Mouse (Mus musculus) fat pad, adult 2 months (tissue): ENCODE data around the gene Styxl1.
A peak's percentile ranks its signal among the peaks of the same experiment; 100 is the strongest.

Experiments used
- DNase-seq: peaks from one replicate; pipeline ENCODE4 v3.0.0-alpha.2; 2011; ENCODE audit warnings: low read depth, low spot score; ENCODE audit errors: extremely low read depth

Styxl1 gene

GRCm38 (mm10) chr5:135726641-135727346, 51.4 kb downstream of the Styxl1 start:
- no peak for DNase-seq

GRCm38 (mm10) chr5:135725991-135726390, 52.2 kb downstream of the Styxl1 start:
- DNase-seq = no peak

- no peak for DNase-seq
These were observed 52.8 kb downstream of the Styxl1 start for GRCm38 (mm10) chr5:135725391-135725841.

- no peak for DNase-seq
These were observed 53.5 kb downstream of the Styxl1 start for GRCm38 (mm10) chr5:135724536-135725322.

GRCm38 (mm10) chr5:135723165-135723751, 54.9 kb downstream of the Styxl1 start:
- no peak for DNase-seq

- no peak for DNase-seq
These were observed 56.1 kb downstream of the Styxl1 start for GRCm38 (mm10) chr5:135722121-135722520.

GRCm38 (mm10) chr5:135721076-135721475, 57.1 kb downstream of the Styxl1 start:
- DNase-seq = no peak

- peak; percentile 39 for DNase-seq
These were observed 58.1 kb downstream of the Styxl1 start for GRCm38 (mm10) chr5:135720121-135720520.

- DNase-seq = no peak
These were observed 58.5 kb downstream of the Styxl1 start for GRCm38 (mm10) chr5:135719586-135720120.

- no peak for DNase-seq
These were observed 62.6 kb downstream of the Styxl1 start for GRCm38 (mm10) chr5:135715624-135716023.

GRCm38 (mm10) chr5:135713441-135714218, 64.6 kb downstream of the Styxl1 start:
- no peak for DNase-seq

GRCm38 (mm10) chr5:135712803-135713202, 65.4 kb downstream of the Styxl1 start:
- no peak for DNase-seq

GRCm38 (mm10) chr5:135711582-135712355, 66.4 kb downstream of the Styxl1 start:
- no peak for DNase-seq

GRCm38 (mm10) chr5:135710599-135711214, 67.5 kb downstream of the Styxl1 start:
- no peak for DNase-seq

GRCm38 (mm10) chr5:135709716-135710115, 68.5 kb downstream of the Styxl1 start:
- no peak for DNase-seq

- no peak for DNase-seq
These were observed 70.3 kb downstream of the Styxl1 start for GRCm38 (mm10) chr5:135707855-135708254.

- no peak for DNase-seq
These were observed 71.1 kb downstream of the Styxl1 start for GRCm38 (mm10) chr5:135707039-135707438.

GRCm38 (mm10) chr5:135705383-135705782, 72.8 kb downstream of the Styxl1 start:
- no peak for DNase-seq

GRCm38 (mm10) chr5:135703431-135703830, 74.8 kb downstream of the Styxl1 start:
- no peak for DNase-seq
